Comparison of ENCODE assay signal across 8 mouse cellular contexts in genomic region chr13:62760432-62761415, GRCm38 (mm10). TPM values are rescaled to one million over a fixed set of nuclear protein-coding genes. Genes with fewer than 3 reads are reported as not detected.
A peak's percentile ranks its signal among the peaks of the same experiment; 100 is the strongest.
DNase-seq lines count a peak whose midpoint lies in the region; ATAC-seq lines count a peak whose summit lies in the region.
"Not testable (repeated sequence)": the region's sequence is repeated elsewhere in the genome, so short reads cannot be mapped to it uniquely, and the experiment has no call there.

Platr25 (minus strand) TSS chr13:62760709.

- H3K9ac ChIP-seq in ES-E14 (ENCODE audit: insufficient read depth, low read depth, low read length, poor library complexity, severe bottlenecking), result peak within 1 kb of the TSS; percentile 88
- H3K9ac ChIP-seq in forebrain, embryonic 15.5 days (replicated peaks), result peak within 1 kb of the TSS; percentile 62
- H3K9ac ChIP-seq in liver, embryonic 15.5 days, result peak within 1 kb of the TSS; percentile 56
- peak within 1 kb of the TSS; percentile 44 for H3K9ac ChIP-seq in neural tube, embryonic 11.5 days (ENCODE audit: low read length)
- peak within 1 kb of the TSS; percentile 72 for H3K9ac ChIP-seq in stomach, embryonic 16.5 days (ENCODE audit: low read length)

- peak within 1 kb of the TSS; percentile 77 to 84 for H3K4me3 ChIP-seq in ES-E14 (ENCODE audit: insufficient read depth in 1 of 2, low read depth in 1 of 2, low read length in 2 of 2, poor library complexity in 1 of 2, severe bottlenecking in 1 of 2)
- peak within 1 kb of the TSS; percentile 52 for H3K4me3 ChIP-seq in forebrain, embryonic 15.5 days
- H3K4me3 ChIP-seq in liver, embryonic 15.5 days (replicated peaks), result peak within 1 kb of the TSS; percentile 64
- peak within 1 kb of the TSS; percentile 44 for H3K4me3 ChIP-seq in neural tube, embryonic 11.5 days (ENCODE audit: low read depth, low read length)
- H3K4me3 ChIP-seq in stomach, embryonic 16.5 days (replicated peaks; ENCODE audit: low read length), result peak within 1 kb of the TSS; percentile 60

- in situ Hi-C loops in ES-E14 (cut with MboI; ENCODE audit: low sequenced_read_pairs in 2 of 2, unreplicated experiment in 2 of 2), result not testable (repeated sequence)

- H3K4me1 ChIP-seq in ES-E14 (ENCODE audit: control insufficient read depth in 2 of 2, insufficient read depth in 2 of 2, low read length in 2 of 2, poor library complexity in 1 of 2); forebrain, embryonic 15.5 days; neural tube, embryonic 11.5 days (ENCODE audit: control insufficient read depth, insufficient read depth, low read length); stomach, embryonic 16.5 days (ENCODE audit: control insufficient read depth, insufficient read depth, low read length): not testable (repeated sequence)
- H3K4me1 ChIP-seq in liver, embryonic 15.5 days (replicated peaks), result peaks cover 11% of the 10 kb centered on the region; the same call in 1 of the 2 replicates

- 8% methylated on average over 20 of the region's 20 CpGs for WGBS in forebrain, embryonic 15.5 days
- WGBS in large intestine, adult 2 months, result 8% methylated on average over 20 of the region's 20 CpGs
- 9% methylated on average over 20 of the region's 20 CpGs for WGBS in liver, embryonic 15.5 days (ENCODE audit: insufficient replicate concordance)
- 11% methylated on average over 20 of the region's 20 CpGs for WGBS in neural tube, embryonic 11.5 days
- 8% methylated on average over 20 of the region's 20 CpGs for WGBS in stomach, embryonic 16.5 days

- peak; percentile 97 for ATAC-seq in forebrain, embryonic 15.5 days (replicated peaks)
- ATAC-seq in liver, embryonic 15.5 days (ENCODE audit: insufficient read depth), result peak; percentile 95
- peak; percentile 90 for ATAC-seq in neural tube, embryonic 11.5 days (ENCODE audit: insufficient read depth, low FRiP score, low TSS enrichment)
- peak; percentile 88 for ATAC-seq in stomach, embryonic 16.5 days (ENCODE audit: insufficient read depth, low FRiP score)

- not testable (repeated sequence) for H3K27me3 ChIP-seq in forebrain, embryonic 15.5 days; liver, embryonic 15.5 days; neural tube, embryonic 11.5 days (ENCODE audit: control insufficient read depth, insufficient read depth, low read length); stomach, embryonic 16.5 days (ENCODE audit: control insufficient read depth, insufficient read depth, low read length)

- H3K4me2 ChIP-seq in forebrain, embryonic 15.5 days (replicated peaks), result peak within 1 kb of the TSS; percentile 51
- peak within 1 kb of the TSS; percentile 81 for H3K4me2 ChIP-seq in liver, embryonic 15.5 days
- peak within 1 kb of the TSS; percentile 41 for H3K4me2 ChIP-seq in neural tube, embryonic 11.5 days (ENCODE audit: low read depth)
- H3K4me2 ChIP-seq in stomach, embryonic 16.5 days (ENCODE audit: low read depth, low read length), result peak within 1 kb of the TSS; percentile 52

- H3K9me3 ChIP-seq in ES-E14 (ENCODE audit: control insufficient read depth, insufficient read depth, low read depth, low read length); forebrain, embryonic 15.5 days; liver, embryonic 15.5 days (replicated peaks); neural tube, embryonic 11.5 days (ENCODE audit: control insufficient read depth, low read length); stomach, embryonic 16.5 days (replicated peaks; ENCODE audit: control insufficient read depth, low read length): not testable (repeated sequence)

- H3K27ac ChIP-seq in ES-E14 (ENCODE audit: insufficient read depth, low read depth, low read length, poor library complexity, severe bottlenecking); liver, embryonic 15.5 days (replicated peaks); neural tube, embryonic 11.5 days (ENCODE audit: low read depth, low read length); stomach, embryonic 16.5 days (ENCODE audit: low read length): not testable (repeated sequence)
- H3K27ac ChIP-seq in forebrain, embryonic 15.5 days (replicated peaks), result 0 out of 2 replicates have a peak within 1 kb of the TSS, but pooled peaks have one; percentile 56

- intact Hi-C loops in heart, postnatal 25 days (cut with DNase I), result loop anchor here (5.0 kb wide), 1 partner anchor 92 kb away; no protein-coding TSS in a partner anchor

- not testable (repeated sequence) for H3K36me3 ChIP-seq in ES-E14 (ENCODE audit: control insufficient read depth, insufficient read depth, low read length, poor library complexity, severe bottlenecking); forebrain, embryonic 15.5 days; liver, embryonic 15.5 days (replicated peaks); neural tube, embryonic 11.5 days (ENCODE audit: control insufficient read depth, insufficient read depth, low read length); stomach, embryonic 16.5 days (ENCODE audit: control insufficient read depth, insufficient read depth, low read length)

- peak; percentile 48 for DNase-seq in ES-E14 (ENCODE audit: low read depth, low spot score)
- peak; percentile 47 for DNase-seq in cerebellum, adult 11-12 months
- peak; percentile 52 for DNase-seq in heart, postnatal 25 days (ENCODE audit: low spot score)
- peak; percentile 35 for DNase-seq in large intestine, adult 2 months (ENCODE audit: low read depth, low spot score)
- DNase-seq in neural tube, embryonic 11.5 days (ENCODE audit: low spot score), result peak; percentile 79

RNA-seq across cellular contexts. Expression of gene Platr25, which starts in this region (rescaled TPM):
- total RNA-seq in ES-E14 (2012; rRNA removed), result 25.9 and 30.4 TPM in 2 replicates
- 35.0 and 39.7 TPM in 2 replicates for polyA plus RNA-seq in forebrain, embryonic 15.5 days (2015; fragmentation: Nextera tagmentation; extraction: Ambion mirVana)
- 1 to 10 TPM; 2.6 to 3.0 TPM for total RNA-seq in heart, postnatal 25 days (2021)
- 0.47 and 0.62 TPM in 2 replicates for polyA plus RNA-seq in large intestine, adult 2 months (2012; rRNA removed)
- 3.5 and 4.1 TPM in 2 replicates for polyA plus RNA-seq in liver, embryonic 15.5 days (2015; fragmentation: Nextera tagmentation; extraction: Ambion mirVana)
- 34.6 and 36.7 TPM in 2 replicates for polyA plus RNA-seq in neural tube, embryonic 11.5 days (2014; fragmentation: Nextera tagmentation; extraction: Ambion mirVana)
- 23.5 and 24.3 TPM in 2 replicates for polyA plus RNA-seq in stomach, embryonic 16.5 days (2015; fragmentation: Nextera tagmentation; extraction: Ambion mirVana)

Comparison
In these comparisons a context has a peak if more than half of its experiments do, and no peak if none do; other contexts are left out.
1. Peak in DNase-seq in large intestine, adult 2 months; RNA of the gene not detected or under 1 TPM.